Mouse (Mus musculus) kidney, postnatal 0 days (tissue): ENCODE results near the gene 2900026A02Rik. TPM values are rescaled to one million over a fixed set of nuclear protein-coding genes. Genes with fewer than 3 reads are reported as not detected.
A peak's percentile ranks its signal among the peaks of the same experiment; 100 is the strongest.

Source experiments
- ATAC-seq: fragments of 200-750 bp; cut with Nextera tagmentation; replicated peaks from 2 replicates; pipeline ENCODE4 v1.8.0; 2017; ENCODE audit warnings: low read depth, moderate number of reproducible peaks, moderate TSS enrichment, moderate library complexity; ENCODE audit not compliant: low FRiP score
- DNase-seq: peaks from one replicate; pipeline ENCODE4 v3.0.0-alpha.2; 2016; ENCODE audit warnings: low spot score
- H3K27ac ChIP-seq: fragments of 300-500 bp; sonication (generic); 2 replicates; pipeline ENCODE4 v1.5.1; 2014; ENCODE audit warnings: mild to moderate bottlenecking
- H3K27me3 ChIP-seq: fragments of 300-500 bp; sonication (generic); 2 replicates; pipeline ENCODE4 v1.6.1; 2014; ENCODE audit warnings: low read length, mixed read lengths; ENCODE audit not compliant: insufficient read depth
- H3K36me3 ChIP-seq: fragments of 300-500 bp; sonication (generic); 2 replicates; pipeline ENCODE4 v1.6.1; 2014; ENCODE audit warnings: low read length, mixed read lengths; ENCODE audit not compliant: insufficient read depth
- H3K4me1 ChIP-seq: fragments of 300-500 bp; sonication (generic); replicated peaks from 2 replicates; pipeline ENCODE4 v1.6.1; 2014; ENCODE audit warnings: antibody characterized with exemption, low read length, mixed read lengths; ENCODE audit not compliant: insufficient read depth
- H3K4me2 ChIP-seq: fragments of 300-500 bp; sonication (generic); 2 replicates; pipeline ENCODE4 v1.6.1; 2014; ENCODE audit warnings: mild to moderate bottlenecking, low read length, moderate library complexity, mixed read lengths
- H3K4me3 ChIP-seq: fragments of 300-500 bp; sonication (generic); replicated peaks from 2 replicates; pipeline ENCODE4 v1.5.1; 2014; ENCODE audit warnings: low read depth, low read length
- H3K9ac ChIP-seq: fragments of 300-500 bp; sonication (generic); 2 replicates; pipeline ENCODE4 v1.6.1; 2014; ENCODE audit warnings: low read depth, low read length
- H3K9me3 ChIP-seq: fragments of 300-500 bp; sonication (generic); replicated peaks from 2 replicates; pipeline ENCODE4 v1.6.1; 2016; ENCODE audit warnings: low read length, inconsistent platforms, mixed read lengths
- CTCF ChIP-seq: IDR thresholded peaks from 2 replicates; pipeline ENCODE4 v1.5.1; 2016; ENCODE audit warnings: antibody characterized with exemption, low read depth, mild to moderate bottlenecking, moderate library complexity
- WGBS: fragments of 180-500 bp; shearing (Covaris S2); extraction: QIAGEN DNeasy Blood & Tissue Kit; methylation state at CpG from one replicate; pipeline ENCODE4 v1.1.7; 2014; 5-methylcytosine and 5-hydroxymethylcytosine counted together
- polyA plus RNA-seq: library from polyadenylated mRNA; unstranded; fragments of >200 nt; fragmentation: Nextera tagmentation; extraction: Ambion mirVana; gene quantifications from 2 replicates; pipeline ENCODE4 v1.2.1, GENCODE M21; 2015

The 2900026A02Rik gene
- polyA plus RNA-seq, 1 experiment from 2014 or later = 4.8 TPM

GRCm38 (mm10) chr5:113230196-113230595, 9.2 kb upstream of the 2900026A02Rik start:
- no peak for TF ChIP-seq CTCF
- DNase-seq (no peak), ATAC-seq (no peak)
- Histone ChIP-seq H3K36me3 (no peaks in the 10 kb centered on the region), H3K4me2 (no peak overlapping the region), H3K4me3 (no peak overlapping the region), H3K27ac (0 out of 2 replicates have a peak overlapping the region, but pooled peaks have one; percentile 3), H3K4me1 (0 out of 2 replicates have a peak, but pooled peaks cover 8% of the 10 kb centered on the region), H3K27me3 (no peaks in the 10 kb centered on the region), H3K9me3 (no peaks in the 10 kb centered on the region), H3K9ac (no peak overlapping the region)
- WGBS = 59% methylated on average over 5 of the region's 5 CpGs

- Histone ChIP-seq H3K36me3 (no peaks in the 10 kb centered on the region), H3K4me2 (peak within 1 kb of the TSS; percentile 44), H3K4me3 (no peak within 1 kb of the TSS), H3K4me1 (0 out of 2 replicates have a peak, but pooled peaks cover 8% of the 10 kb centered on the region), H3K27me3 (no peaks in the 10 kb centered on the region), H3K27ac (peak within 1 kb of the TSS; percentile 77), H3K9ac (peak within 1 kb of the TSS; percentile 19; the same call in 1 of the 2 replicates), H3K9me3 (no peaks in the 10 kb centered on the region)
- 1% methylated on average over 13 of the region's 13 CpGs for WGBS
- ATAC-seq (peak; percentile 80), DNase-seq (peak; percentile 96)
- TF ChIP-seq CTCF = peak; percentile 99
These were observed 5.6 kb upstream of the 2900026A02Rik start, which contains the start of gene Tmem211 for GRCm38 (mm10) chr5:113226632-113227102. Tmem211 (plus strand) TSS chr5:113226909.

- H3K4me2 ChIP-seq = peak overlapping the region; percentile 44
- H3K4me1 ChIP-seq = 0 out of 2 replicates have a peak, but pooled peaks cover 8% of the 10 kb centered on the region
- DNase-seq = peak; percentile 22
- no peak overlapping the region for H3K4me3 ChIP-seq
- WGBS = 16% methylated on average over 25 of the region's 25 CpGs
- no peak for TF ChIP-seq CTCF
- ATAC-seq = no peak
- no peaks in the 10 kb centered on the region for H3K27me3 ChIP-seq
- H3K9me3 ChIP-seq = no peaks in the 10 kb centered on the region
- H3K9ac ChIP-seq = peak overlapping the region; percentile 19; the same call in 1 of the 2 replicates
- no peaks in the 10 kb centered on the region for H3K36me3 ChIP-seq
- H3K27ac ChIP-seq = peak overlapping the region; percentile 70
These were observed 4.8 kb upstream of the 2900026A02Rik start for GRCm38 (mm10) chr5:113225686-113226435.

- no peak overlapping the region for H3K4me2 ChIP-seq
- no peaks in the 10 kb centered on the region for H3K27me3 ChIP-seq
- no peak overlapping the region for H3K4me3 ChIP-seq
- DNase-seq (peak; percentile 76), ATAC-seq (no peak)
- 0 out of 2 replicates have a peak overlapping the region, but pooled peaks have one; percentile 21 for H3K27ac ChIP-seq
- H3K9me3 ChIP-seq = no peaks in the 10 kb centered on the region
- no peak for TF ChIP-seq CTCF
- 10% methylated on average over 10 of the region's 10 CpGs for WGBS
- H3K36me3 ChIP-seq = no peaks in the 10 kb centered on the region
- H3K9ac ChIP-seq = no peak overlapping the region
- H3K4me1 ChIP-seq = 0 out of 2 replicates have a peak, but pooled peaks cover 8% of the 10 kb centered on the region
These were observed 4.2 kb upstream of the 2900026A02Rik start for GRCm38 (mm10) chr5:113225271-113225670.

GRCm38 (mm10) chr5:113223888-113224287, 2.9 kb upstream of the 2900026A02Rik start:
- no peak overlapping the region for H3K27ac ChIP-seq
- no peak overlapping the region for H3K4me3 ChIP-seq
- no peaks in the 10 kb centered on the region for H3K27me3 ChIP-seq
- no peak for DNase-seq
- TF ChIP-seq CTCF = no peak
- H3K9me3 ChIP-seq = no peaks in the 10 kb centered on the region
- no peaks in the 10 kb centered on the region for H3K36me3 ChIP-seq
- no peak overlapping the region for H3K9ac ChIP-seq
- ATAC-seq = no peak
- peaks cover 14% of the 10 kb centered on the region; the same call in 1 of the 2 replicates for H3K4me1 ChIP-seq
- H3K4me2 ChIP-seq = no peak overlapping the region
- 54% methylated on average over 4 of the region's 4 CpGs for WGBS

GRCm38 (mm10) chr5:113220383-113221146, 471 bp downstream of the 2900026A02Rik start:
- H3K4me3 ChIP-seq = peak overlapping the region; percentile 74
- H3K9me3 ChIP-seq = no peaks in the 10 kb centered on the region
- peak overlapping the region; percentile 98 for H3K4me2 ChIP-seq
- DNase-seq (peak; percentile 68), ATAC-seq (peak; percentile 53)
- peak overlapping the region; percentile 82 for H3K9ac ChIP-seq
- WGBS = 2% methylated on average over 59 of the region's 64 CpGs
- H3K36me3 ChIP-seq = no peaks in the 10 kb centered on the region
- H3K4me1 ChIP-seq = peaks cover 17% of the 10 kb centered on the region; the same call in 1 of the 2 replicates
- no peaks in the 10 kb centered on the region for H3K27me3 ChIP-seq
- TF ChIP-seq CTCF = peak; percentile 10; the same call in 1 of the 2 replicates
- H3K27ac ChIP-seq = peak overlapping the region; percentile 90
